Mouse (Mus musculus): ENCODE results near the gene Lpin2. TPM values are rescaled to one million over a fixed set of nuclear protein-coding genes. Genes with fewer than 3 reads are reported as not detected.

Lpin2 gene
- polyA plus RNA-seq, 1 experiment from 2014 or later: 42.5 TPM

- 56% methylated on average over 9 of the region's 9 CpGs for WGBS
- Histone ChIP-seq H3K4me2 (ENCODE audit: low read length) (no peak overlapping the region), H3K27me3 (replicated peaks; ENCODE audit: control insufficient read depth, insufficient read depth, low read length) (no peaks in the 10 kb centered on the region), H3K4me3 (ENCODE audit: low read length) (no peak overlapping the region), H3K36me3 (ENCODE audit: control insufficient read depth, insufficient read depth, low read length) (no peaks in the 10 kb centered on the region), H3K4me1 (ENCODE audit: control insufficient read depth, insufficient read depth, low read depth, low read length) (no peaks in the 10 kb centered on the region), H3K27ac (ENCODE audit: low read depth, low read length) (no peak overlapping the region), H3K9me3 (ENCODE audit: control insufficient read depth, low read length) (no peaks in the 10 kb centered on the region), H3K9ac (ENCODE audit: low read depth, low read length) (no peak overlapping the region)
- ATAC-seq: no peak
Observed at GRCm38 (mm10) chr17:71168846-71169245, 13.5 kb upstream of the Lpin2 start.

- 89% methylated on average over 1 of the region's 1 CpGs for WGBS
- Histone ChIP-seq H3K27ac (ENCODE audit: low read depth, low read length) (no peak overlapping the region), H3K4me2 (ENCODE audit: low read length) (no peak overlapping the region), H3K4me1 (ENCODE audit: control insufficient read depth, insufficient read depth, low read depth, low read length) (no peaks in the 10 kb centered on the region), H3K9ac (ENCODE audit: low read depth, low read length) (no peak overlapping the region), H3K9me3 (ENCODE audit: control insufficient read depth, low read length) (no peaks in the 10 kb centered on the region), H3K4me3 (ENCODE audit: low read length) (no peak overlapping the region), H3K36me3 (ENCODE audit: control insufficient read depth, insufficient read depth, low read length) (no peaks in the 10 kb centered on the region), H3K27me3 (replicated peaks; ENCODE audit: control insufficient read depth, insufficient read depth, low read length) (no peaks in the 10 kb centered on the region)
- no peak for ATAC-seq
Observed at GRCm38 (mm10) chr17:71169639-71170038, 12.7 kb upstream of the Lpin2 start.

- Histone ChIP-seq H3K4me1 (ENCODE audit: control insufficient read depth, insufficient read depth, low read depth, low read length) (no peaks in the 10 kb centered on the region), H3K9me3 (ENCODE audit: control insufficient read depth, low read length) (no peaks in the 10 kb centered on the region), H3K27ac (ENCODE audit: low read depth, low read length) (no peak overlapping the region), H3K27me3 (replicated peaks; ENCODE audit: control insufficient read depth, insufficient read depth, low read length) (no peaks in the 10 kb centered on the region), H3K9ac (ENCODE audit: low read depth, low read length) (no peak overlapping the region), H3K36me3 (ENCODE audit: control insufficient read depth, insufficient read depth, low read length) (no peaks in the 10 kb centered on the region), H3K4me2 (ENCODE audit: low read length) (no peak overlapping the region), H3K4me3 (ENCODE audit: low read length) (no peak overlapping the region)
- ATAC-seq: no peak
- WGBS: 93% methylated on average over 4 of the region's 4 CpGs
Observed at GRCm38 (mm10) chr17:71171161-71171560, 11.2 kb upstream of the Lpin2 start.

- no peak for ATAC-seq
- Histone ChIP-seq H3K36me3 (ENCODE audit: control insufficient read depth, insufficient read depth, low read length) (no peaks in the 10 kb centered on the region), H3K27me3 (replicated peaks; ENCODE audit: control insufficient read depth, insufficient read depth, low read length) (no peaks in the 10 kb centered on the region), H3K4me3 (ENCODE audit: low read length) (no peak overlapping the region), H3K9me3 (ENCODE audit: control insufficient read depth, low read length) (no peaks in the 10 kb centered on the region), H3K27ac (ENCODE audit: low read depth, low read length) (no peak overlapping the region), H3K4me2 (ENCODE audit: low read length) (no peak overlapping the region), H3K9ac (ENCODE audit: low read depth, low read length) (no peak overlapping the region), H3K4me1 (ENCODE audit: control insufficient read depth, insufficient read depth, low read depth, low read length) (peaks cover 2% of the 10 kb centered on the region)
- 49% methylated on average over 4 of the region's 4 CpGs for WGBS
Observed at GRCm38 (mm10) chr17:71177336-71177735, 5.0 kb upstream of the Lpin2 start.

GRCm38 (mm10) chr17:71177949-71178348, 4.4 kb upstream of the Lpin2 start:
- Histone ChIP-seq H3K9me3 (ENCODE audit: control insufficient read depth, low read length) (no peaks in the 10 kb centered on the region), H3K4me1 (ENCODE audit: control insufficient read depth, insufficient read depth, low read depth, low read length) (peaks cover 5% of the 10 kb centered on the region), H3K27ac (ENCODE audit: low read depth, low read length) (no peak overlapping the region), H3K4me3 (ENCODE audit: low read length) (no peak overlapping the region), H3K36me3 (ENCODE audit: control insufficient read depth, insufficient read depth, low read length) (no peaks in the 10 kb centered on the region), H3K27me3 (replicated peaks; ENCODE audit: control insufficient read depth, insufficient read depth, low read length) (no peaks in the 10 kb centered on the region), H3K9ac (ENCODE audit: low read depth, low read length) (no peak overlapping the region), H3K4me2 (ENCODE audit: low read length) (no peak overlapping the region)
- 76% methylated on average over 2 of the region's 2 CpGs for WGBS
- no peak for ATAC-seq

- Histone ChIP-seq H3K27me3 (replicated peaks; ENCODE audit: control insufficient read depth, insufficient read depth, low read length) (no peaks in the 10 kb centered on the region), H3K4me1 (ENCODE audit: control insufficient read depth, insufficient read depth, low read depth, low read length) (peaks cover 5% of the 10 kb centered on the region), H3K9ac (ENCODE audit: low read depth, low read length) (no peak overlapping the region), H3K4me2 (ENCODE audit: low read length) (no peak overlapping the region), H3K4me3 (ENCODE audit: low read length) (no peak overlapping the region), H3K27ac (ENCODE audit: low read depth, low read length) (no peak overlapping the region), H3K9me3 (ENCODE audit: control insufficient read depth, low read length) (no peaks in the 10 kb centered on the region), H3K36me3 (ENCODE audit: control insufficient read depth, insufficient read depth, low read length) (no peaks in the 10 kb centered on the region)
- 63% methylated on average over 10 of the region's 10 CpGs for WGBS
- no peak for ATAC-seq
Observed at GRCm38 (mm10) chr17:71178530-71179181, 3.7 kb upstream of the Lpin2 start.

- no peak overlapping the region for H3K27ac ChIP-seq (ENCODE audit: low read depth, low read length)
- no peaks in the 10 kb centered on the region for H3K27me3 ChIP-seq (replicated peaks; ENCODE audit: control insufficient read depth, insufficient read depth, low read length)
- WGBS: 83% methylated on average over 11 of the region's 11 CpGs
- no peaks in the 10 kb centered on the region for H3K9me3 ChIP-seq (ENCODE audit: control insufficient read depth, low read length)
- H3K4me1 ChIP-seq (ENCODE audit: control insufficient read depth, insufficient read depth, low read depth, low read length): peaks cover 8% of the 10 kb centered on the region
- H3K9ac ChIP-seq (ENCODE audit: low read depth, low read length): no peak overlapping the region
- H3K4me2 ChIP-seq (ENCODE audit: low read length): no peak overlapping the region
- H3K36me3 ChIP-seq (ENCODE audit: control insufficient read depth, insufficient read depth, low read length): no peaks in the 10 kb centered on the region
- no peak overlapping the region for H3K4me3 ChIP-seq (ENCODE audit: low read length)
- no peak for ATAC-seq
Observed at GRCm38 (mm10) chr17:71179551-71180309, 2.6 kb upstream of the Lpin2 start.

GRCm38 (mm10) chr17:71180601-71181000, 1.8 kb upstream of the Lpin2 start:
- Histone ChIP-seq H3K9me3 (ENCODE audit: control insufficient read depth, low read length) (no peaks in the 10 kb centered on the region), H3K4me3 (ENCODE audit: low read length) (no peak overlapping the region), H3K4me2 (ENCODE audit: low read length) (no peak overlapping the region), H3K9ac (ENCODE audit: low read depth, low read length) (no peak overlapping the region), H3K27me3 (replicated peaks; ENCODE audit: control insufficient read depth, insufficient read depth, low read length) (no peaks in the 10 kb centered on the region), H3K4me1 (ENCODE audit: control insufficient read depth, insufficient read depth, low read depth, low read length) (peaks cover 16% of the 10 kb centered on the region), H3K27ac (ENCODE audit: low read depth, low read length) (no peak overlapping the region), H3K36me3 (ENCODE audit: control insufficient read depth, insufficient read depth, low read length) (no peaks in the 10 kb centered on the region)
- ATAC-seq: no peak
- WGBS: 93% methylated on average over 4 of the region's 4 CpGs

- under 1% methylated on average over 56 of the region's 71 CpGs for WGBS
- H3K4me1 ChIP-seq (ENCODE audit: control insufficient read depth, insufficient read depth, low read depth, low read length): peaks cover 17% of the 10 kb centered on the region
- peak overlapping the region; percentile 94 for H3K27ac ChIP-seq (ENCODE audit: low read depth, low read length)
- H3K4me2 ChIP-seq (ENCODE audit: low read length): peak overlapping the region; percentile 86
- peak overlapping the region; percentile 81 for H3K4me3 ChIP-seq (ENCODE audit: low read length)
- ATAC-seq: peak; percentile 97
- no peaks in the 10 kb centered on the region for H3K36me3 ChIP-seq (ENCODE audit: control insufficient read depth, insufficient read depth, low read length)
- H3K27me3 ChIP-seq (replicated peaks; ENCODE audit: control insufficient read depth, insufficient read depth, low read length): no peaks in the 10 kb centered on the region
- peak overlapping the region; percentile 91 for H3K9ac ChIP-seq (ENCODE audit: low read depth, low read length)
- no peaks in the 10 kb centered on the region for H3K9me3 ChIP-seq (ENCODE audit: control insufficient read depth, low read length)
Observed at GRCm38 (mm10) chr17:71182871-71183656, 704 bp downstream of the Lpin2 start.
